Mouse (Mus musculus): ENCODE results near the gene Cyp17a1. TPM values are rescaled to one million over a fixed set of nuclear protein-coding genes. Genes with fewer than 3 reads are reported as not detected.

The Cyp17a1 gene
- polyA plus RNA-seq, 1 experiment from 2014 or later, result not detected

DNA sequence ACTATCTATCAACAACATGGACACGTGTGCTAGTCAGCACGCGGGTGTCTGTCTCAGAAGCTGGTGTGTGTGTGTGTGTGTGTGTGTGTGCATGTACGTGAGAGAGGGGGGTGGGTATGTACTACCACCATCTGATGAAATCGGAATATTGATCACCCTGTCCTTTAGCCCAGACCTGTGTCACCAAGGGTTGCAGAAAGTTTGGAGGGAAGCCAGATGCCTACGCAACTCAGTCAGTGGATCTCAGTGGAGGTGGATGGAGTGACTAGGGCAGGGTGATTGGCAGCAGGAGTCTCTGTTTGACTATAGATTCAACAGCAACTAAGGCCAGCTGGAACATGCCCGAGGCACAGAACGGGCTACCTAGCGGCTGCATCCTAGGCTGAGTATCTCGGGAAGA is 4.7 kb downstream of the Cyp17a1 start:
- no peak overlapping the region for H3K9ac ChIP-seq
- peaks cover 26% of the 10 kb centered on the region for H3K4me1 ChIP-seq (replicated peaks)
- DNase-seq (no peak), ATAC-seq (ENCODE audit: low read depth) (peak; percentile 81)
- no peak overlapping the region for H3K27ac ChIP-seq
- no peaks in the 10 kb centered on the region for H3K36me3 ChIP-seq
- H3K4me2 ChIP-seq, result no peak overlapping the region
- H3K9me3 ChIP-seq (replicated peaks), result no peaks in the 10 kb centered on the region
- peaks cover 14% of the 10 kb centered on the region for H3K27me3 ChIP-seq
- no peak overlapping the region for H3K4me3 ChIP-seq (replicated peaks)
- WGBS (ENCODE audit: insufficient replicate concordance), result 71% methylated on average over 10 of the region's 10 CpGs

DNA sequence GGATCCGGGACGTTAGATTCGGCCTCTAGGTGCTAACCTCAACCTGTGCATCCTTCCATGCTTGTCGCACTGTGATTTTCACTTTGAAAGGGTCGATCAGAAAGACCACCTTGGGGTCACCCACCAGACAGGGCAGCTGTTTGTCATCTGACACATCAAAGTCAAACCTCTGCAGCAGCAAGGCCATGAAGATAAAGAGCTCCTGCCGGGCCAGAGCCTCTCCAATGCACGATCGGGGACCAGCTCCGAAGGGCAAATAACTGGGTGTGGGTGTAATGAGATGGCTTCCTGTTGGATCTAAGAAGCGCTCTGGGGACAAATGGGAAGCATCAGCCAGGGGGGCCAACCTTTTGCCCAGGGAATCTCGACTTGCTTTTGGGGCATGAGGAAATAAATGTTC is 5.7 kb downstream of the Cyp17a1 start:
- peaks cover 24% of the 10 kb centered on the region for H3K4me1 ChIP-seq (replicated peaks)
- no peaks in the 10 kb centered on the region for H3K36me3 ChIP-seq
- H3K4me2 ChIP-seq, result no peak overlapping the region
- DNase-seq, result no peak
- no peaks in the 10 kb centered on the region for H3K9me3 ChIP-seq (replicated peaks)
- H3K27ac ChIP-seq, result no peak overlapping the region; the same call in 1 of the 2 replicates
- no peak overlapping the region for H3K4me3 ChIP-seq (replicated peaks)
- WGBS (ENCODE audit: insufficient replicate concordance), result 53% methylated on average over 11 of the region's 11 CpGs
- ATAC-seq (ENCODE audit: low read depth), result no peak
- no peak overlapping the region for H3K9ac ChIP-seq
- H3K27me3 ChIP-seq, result peaks cover 14% of the 10 kb centered on the region

DNA sequence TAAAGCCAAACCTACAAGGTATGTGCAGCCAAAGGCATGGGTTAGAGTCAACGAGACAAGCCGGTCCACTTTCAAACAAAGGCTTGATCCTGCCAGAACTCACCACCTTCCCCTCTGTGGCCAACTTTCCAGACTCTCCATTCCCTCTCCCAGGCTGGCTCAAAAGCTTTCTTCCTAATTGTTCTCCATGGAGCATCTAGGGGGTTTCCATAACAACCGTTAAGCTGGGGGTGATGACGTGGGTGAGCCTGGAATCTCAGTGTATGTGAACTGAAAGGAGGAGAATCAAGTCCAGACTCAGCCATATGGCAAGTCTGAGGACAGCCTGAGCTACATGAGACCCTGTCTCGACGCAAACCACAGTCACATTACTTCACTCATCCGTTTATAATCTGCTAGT is 7.5 kb downstream of the Cyp17a1 start:
- no peak overlapping the region for H3K9ac ChIP-seq
- H3K4me3 ChIP-seq (replicated peaks), result no peak overlapping the region
- H3K9me3 ChIP-seq (replicated peaks), result no peaks in the 10 kb centered on the region
- no peaks in the 10 kb centered on the region for H3K36me3 ChIP-seq
- DNase-seq (no peak), ATAC-seq (ENCODE audit: low read depth) (no peak)
- no peak overlapping the region for H3K27ac ChIP-seq
- whole genome bisulfite sequencing (ENCODE audit: insufficient replicate concordance), result 64% methylated on average over 7 of the region's 7 CpGs
- peaks cover 34% of the 10 kb centered on the region for H3K4me1 ChIP-seq (replicated peaks)
- H3K27me3 ChIP-seq, result 0 out of 2 replicates have a peak, but pooled peaks cover 4% of the 10 kb centered on the region
- H3K4me2 ChIP-seq, result no peak overlapping the region

DNA sequence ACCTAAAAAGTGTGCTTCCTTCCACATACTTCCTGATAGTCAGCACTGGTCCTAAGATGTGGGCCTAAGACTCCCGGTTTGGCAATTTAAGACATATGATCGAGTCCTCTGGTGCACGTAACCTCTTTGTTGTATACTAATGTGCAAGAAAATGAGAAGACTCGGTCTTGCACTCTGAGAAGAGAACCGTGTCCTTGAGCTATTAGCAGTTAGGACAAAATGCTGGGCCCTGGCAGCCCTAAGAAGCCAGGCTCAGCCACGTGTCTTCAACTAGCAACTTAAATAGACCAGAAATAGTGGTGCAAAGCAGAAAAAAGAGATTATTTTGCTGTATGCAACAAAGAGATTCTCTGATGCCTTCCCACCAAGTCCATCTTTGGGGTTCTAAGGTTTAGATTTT is 10.2 kb downstream of the Cyp17a1 start:
- H3K27me3 ChIP-seq, result 0 out of 2 replicates have a peak, but pooled peaks cover 4% of the 10 kb centered on the region
- no peaks in the 10 kb centered on the region for H3K36me3 ChIP-seq
- WGBS (ENCODE audit: insufficient replicate concordance), result 66% methylated on average over 6 of the region's 6 CpGs
- DNase-seq (no peak), ATAC-seq (ENCODE audit: low read depth) (no peak)
- H3K4me3 ChIP-seq (replicated peaks), result no peak overlapping the region
- H3K9me3 ChIP-seq (replicated peaks), result no peaks in the 10 kb centered on the region
- no peak overlapping the region for H3K4me2 ChIP-seq
- H3K9ac ChIP-seq, result no peak overlapping the region
- no peak overlapping the region for H3K27ac ChIP-seq
- peaks cover 31% of the 10 kb centered on the region for H3K4me1 ChIP-seq (replicated peaks)

DNA sequence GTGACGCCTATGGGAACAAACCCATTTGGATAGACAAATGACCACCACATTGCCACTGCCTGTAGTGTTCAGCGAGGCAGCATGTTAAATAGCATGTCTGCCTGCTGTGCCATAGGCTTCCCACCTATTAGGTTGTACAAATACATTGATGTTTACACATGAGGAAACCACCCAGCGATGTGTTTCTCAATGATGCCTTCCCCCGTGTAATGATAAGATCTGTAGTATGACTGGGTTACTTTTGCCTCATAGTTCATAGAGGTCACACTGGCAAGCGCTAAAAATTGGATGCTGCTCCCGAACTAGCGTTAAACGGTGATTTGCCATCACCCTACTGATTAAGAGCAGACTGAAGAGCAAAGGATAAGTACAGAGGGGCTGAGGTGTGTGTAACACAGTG is 10.8 kb downstream of the Cyp17a1 start:
- Histone ChIP-seq H3K4me1 (replicated peaks) (peaks cover 27% of the 10 kb centered on the region), H3K36me3 (peaks cover 2% of the 10 kb centered on the region; the same call in 1 of the 2 replicates), H3K4me2 (no peak overlapping the region), H3K9me3 (replicated peaks) (no peaks in the 10 kb centered on the region), H3K4me3 (replicated peaks) (no peak overlapping the region), H3K9ac (no peak overlapping the region), H3K27me3 (0 out of 2 replicates have a peak, but pooled peaks cover under 1% of the 10 kb centered on the region), H3K27ac (no peak overlapping the region)
- 56% methylated on average over 8 of the region's 8 CpGs for WGBS (ENCODE audit: insufficient replicate concordance)
- ATAC-seq (ENCODE audit: low read depth) (no peak), DNase-seq (no peak)

DNA sequence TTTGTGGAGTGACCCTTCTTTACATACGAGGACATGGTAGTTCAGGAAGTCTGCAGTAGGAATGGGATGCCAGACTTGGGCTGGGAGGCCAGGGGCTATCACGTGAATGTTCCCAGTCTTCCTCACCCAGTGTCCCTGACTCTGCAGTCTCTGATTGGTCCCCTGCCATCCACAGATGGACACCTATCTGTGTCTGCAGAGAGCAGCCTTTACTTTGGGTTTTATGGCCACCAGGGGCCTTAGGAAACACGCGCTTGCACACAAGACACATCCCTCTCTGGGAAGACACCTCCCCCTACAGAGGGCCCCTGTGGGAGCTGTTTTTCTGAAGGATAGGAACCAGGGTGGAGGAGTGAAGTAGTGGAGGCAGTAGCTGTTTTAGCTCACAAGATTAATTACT is 11.5 kb downstream of the Cyp17a1 start:
- Histone ChIP-seq H3K9ac (no peak overlapping the region), H3K36me3 (peaks cover 8% of the 10 kb centered on the region), H3K4me1 (replicated peaks) (peaks cover 25% of the 10 kb centered on the region), H3K4me2 (no peak overlapping the region), H3K4me3 (replicated peaks) (no peak overlapping the region), H3K9me3 (replicated peaks) (no peaks in the 10 kb centered on the region), H3K27ac (no peak overlapping the region), H3K27me3 (no peaks in the 10 kb centered on the region)
- ATAC-seq (ENCODE audit: low read depth) (no peak), DNase-seq (no peak)
- WGBS (ENCODE audit: insufficient replicate concordance), result 46% methylated on average over 4 of the region's 4 CpGs

DNA sequence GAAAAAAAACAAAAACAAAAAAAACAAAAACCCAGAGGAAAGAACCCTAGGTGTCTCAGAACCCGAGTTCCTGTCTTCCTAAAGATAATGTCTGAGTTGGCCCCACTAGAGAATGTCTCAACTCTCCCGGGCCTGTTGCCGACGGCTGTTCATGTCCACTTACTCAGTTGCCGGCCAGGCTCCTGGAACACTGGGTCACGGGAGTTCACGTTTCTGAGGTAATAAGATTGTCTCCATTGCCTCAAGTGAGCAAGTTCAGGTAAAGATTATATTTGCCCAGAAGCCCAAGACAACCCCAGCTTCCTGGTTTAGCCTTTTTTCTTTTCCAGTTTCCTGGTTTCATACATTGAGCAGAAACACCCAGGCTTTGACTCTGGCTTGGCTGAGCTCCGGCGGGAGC is 14.1 kb downstream of the Cyp17a1 start:
- no peak overlapping the region for H3K4me2 ChIP-seq
- peaks cover 33% of the 10 kb centered on the region for H3K36me3 ChIP-seq
- peaks cover 25% of the 10 kb centered on the region for H3K4me1 ChIP-seq (replicated peaks)
- H3K27me3 ChIP-seq, result no peaks in the 10 kb centered on the region
- DNase-seq (no peak), ATAC-seq (ENCODE audit: low read depth) (no peak)
- H3K9ac ChIP-seq, result no peak overlapping the region
- no peak overlapping the region for H3K27ac ChIP-seq
- H3K9me3 ChIP-seq (replicated peaks), result no peaks in the 10 kb centered on the region
- no peak overlapping the region for H3K4me3 ChIP-seq (replicated peaks)
- 73% methylated on average over 9 of the region's 9 CpGs for WGBS (ENCODE audit: insufficient replicate concordance)

DNA sequence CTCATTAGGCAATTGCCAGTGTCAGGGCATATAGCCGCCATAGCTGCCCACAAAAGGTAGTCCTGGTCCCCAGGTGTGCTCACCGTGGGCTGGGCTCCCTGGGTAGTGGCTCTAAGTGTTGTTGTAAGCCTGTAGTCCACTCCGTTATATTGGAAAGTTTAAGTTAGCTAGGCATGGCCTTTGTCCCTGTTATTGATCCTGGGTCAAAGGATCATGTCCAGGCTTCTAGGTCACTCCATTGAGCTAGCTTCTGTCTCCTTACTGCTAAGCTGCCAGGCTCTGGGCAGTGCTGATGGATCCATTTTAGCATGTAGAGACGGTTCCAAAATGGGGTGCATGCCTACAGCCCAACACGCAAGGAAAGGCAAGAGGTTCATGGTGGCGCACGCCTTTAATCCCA is 14.6 kb downstream of the Cyp17a1 start:
- no peak overlapping the region for H3K9ac ChIP-seq
- peaks cover 25% of the 10 kb centered on the region for H3K4me1 ChIP-seq (replicated peaks)
- no peaks in the 10 kb centered on the region for H3K27me3 ChIP-seq
- peak; percentile 41; the same call in 1 of the 2 replicates for ATAC-seq (ENCODE audit: low read depth)
- H3K9me3 ChIP-seq (replicated peaks), result no peaks in the 10 kb centered on the region
- H3K4me2 ChIP-seq, result no peak overlapping the region
- no peak overlapping the region for H3K27ac ChIP-seq
- no peak overlapping the region for H3K4me3 ChIP-seq (replicated peaks)
- WGBS (ENCODE audit: insufficient replicate concordance), result 77% methylated on average over 7 of the region's 7 CpGs
- DNase-seq, result no peak
- peaks cover 38% of the 10 kb centered on the region for H3K36me3 ChIP-seq

DNA sequence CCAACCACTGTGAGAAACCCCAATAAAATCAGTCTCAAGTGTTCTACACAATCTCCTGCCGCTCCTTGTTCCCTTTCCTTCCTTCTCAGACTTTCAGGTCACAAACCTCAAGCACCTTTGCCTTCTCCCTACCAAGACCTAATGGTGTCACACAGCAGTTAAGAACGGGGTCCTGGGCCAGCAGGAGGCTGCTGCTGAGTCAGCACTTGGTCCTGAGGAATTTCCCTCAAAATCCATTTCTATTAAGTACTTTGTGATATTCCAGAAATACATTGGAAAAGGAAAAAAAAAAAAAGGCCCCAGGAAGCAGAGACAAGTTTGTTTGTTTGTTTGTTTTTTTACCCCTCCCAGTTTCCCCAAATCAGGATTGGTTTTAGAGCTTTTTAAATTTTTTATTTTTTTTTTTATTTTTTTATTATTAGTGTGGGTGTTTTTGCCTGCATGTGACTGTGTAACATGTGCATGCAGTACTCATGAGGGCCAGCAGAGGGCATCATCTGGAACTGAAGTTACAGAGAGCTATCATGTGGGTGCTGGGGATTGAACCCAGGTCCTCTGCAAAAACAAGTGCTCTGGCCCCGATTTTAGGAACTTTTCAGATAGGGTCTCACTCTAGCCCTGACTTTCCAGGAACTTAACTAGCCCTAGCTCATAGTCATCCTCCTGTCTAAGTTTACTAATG is 15.5 kb downstream of the Cyp17a1 start:
- H3K9ac ChIP-seq, result no peak overlapping the region
- H3K36me3 ChIP-seq, result peaks cover 45% of the 10 kb centered on the region
- H3K4me3 ChIP-seq (replicated peaks), result no peak overlapping the region
- WGBS (ENCODE audit: insufficient replicate concordance), result 79% methylated on average over 3 of the region's 3 CpGs
- H3K4me2 ChIP-seq, result no peak overlapping the region
- no peaks in the 10 kb centered on the region for H3K27me3 ChIP-seq
- no peak overlapping the region for H3K27ac ChIP-seq
- ATAC-seq (ENCODE audit: low read depth), result no peak
- H3K4me1 ChIP-seq (replicated peaks), result peaks cover 24% of the 10 kb centered on the region
- no peaks in the 10 kb centered on the region for H3K9me3 ChIP-seq (replicated peaks)
- DNase-seq, result no peak

DNA sequence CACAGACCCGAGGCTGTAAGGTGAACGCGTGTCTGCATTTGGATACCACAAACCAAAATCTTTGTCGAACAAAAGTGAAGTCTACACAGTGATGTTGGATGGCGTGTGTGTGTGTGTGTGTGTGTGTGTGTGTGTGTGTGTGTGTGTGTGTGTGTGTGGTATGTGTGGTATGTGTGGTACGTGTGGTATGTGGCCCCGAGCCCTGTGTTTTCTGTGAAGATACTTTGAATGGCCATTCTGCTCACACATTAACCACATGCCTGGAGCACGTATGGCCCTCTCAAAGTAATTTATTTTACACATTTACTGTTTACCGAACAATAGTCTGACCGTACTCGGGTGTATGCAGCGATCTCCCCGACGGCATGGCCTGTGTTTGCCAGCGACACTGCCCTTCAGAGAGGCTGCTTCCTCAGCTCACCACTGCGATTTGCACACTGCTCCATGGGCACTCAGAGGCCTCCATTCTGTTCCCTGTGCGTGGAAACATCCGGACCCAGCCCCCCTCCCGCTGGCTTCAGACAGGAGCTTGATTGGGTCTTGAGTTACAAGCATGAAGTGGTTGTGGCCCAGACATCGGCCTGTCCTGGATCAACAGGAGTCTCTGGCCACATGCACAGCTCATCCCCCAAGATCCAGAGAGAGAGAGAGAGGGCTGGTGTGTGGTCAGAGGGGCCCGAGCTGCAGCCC is 16.7 kb downstream of the Cyp17a1 start:
- no peaks in the 10 kb centered on the region for H3K9me3 ChIP-seq (replicated peaks)
- H3K4me1 ChIP-seq (replicated peaks), result peaks cover 14% of the 10 kb centered on the region; the same call in 1 of the 2 replicates
- peaks cover 52% of the 10 kb centered on the region for H3K36me3 ChIP-seq
- ATAC-seq (ENCODE audit: low read depth) (no peak), DNase-seq (no peak)
- H3K4me3 ChIP-seq (replicated peaks), result no peak overlapping the region
- no peak overlapping the region for H3K4me2 ChIP-seq
- 88% methylated on average over 21 of the region's 21 CpGs for WGBS (ENCODE audit: insufficient replicate concordance)
- no peak overlapping the region for H3K27ac ChIP-seq
- no peak overlapping the region for H3K9ac ChIP-seq
- no peaks in the 10 kb centered on the region for H3K27me3 ChIP-seq

DNA sequence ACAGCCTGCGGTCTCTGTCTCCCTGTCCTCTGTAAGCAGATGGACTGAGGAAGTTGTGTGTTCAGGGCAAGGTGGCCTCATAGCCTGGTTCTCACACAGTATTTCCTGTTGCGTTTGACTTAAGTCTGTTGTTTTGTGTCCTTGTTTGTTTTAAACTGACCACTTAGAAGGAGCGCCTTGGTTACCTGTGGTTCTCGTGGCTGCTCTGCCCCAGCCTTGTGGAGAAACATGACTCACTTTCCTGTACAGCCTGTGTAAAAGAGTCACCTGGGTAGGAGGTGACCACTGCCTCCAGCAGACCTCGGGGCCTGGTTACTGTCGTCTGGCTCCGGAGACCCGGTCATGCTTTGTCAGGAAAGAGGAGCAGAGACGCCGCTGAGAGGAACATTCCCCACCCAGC is 17.3 kb downstream of the Cyp17a1 start:
- DNase-seq, result no peak
- H3K4me1 ChIP-seq (replicated peaks), result peaks cover 12% of the 10 kb centered on the region; the same call in 1 of the 2 replicates
- 84% methylated on average over 10 of the region's 10 CpGs for WGBS (ENCODE audit: insufficient replicate concordance)
- no peak overlapping the region for H3K9ac ChIP-seq
- ATAC-seq (ENCODE audit: low read depth), result no peak
- H3K27ac ChIP-seq, result no peak overlapping the region
- no peak overlapping the region for H3K4me2 ChIP-seq
- H3K4me3 ChIP-seq (replicated peaks), result no peak overlapping the region
- no peaks in the 10 kb centered on the region for H3K27me3 ChIP-seq
- peaks cover 52% of the 10 kb centered on the region for H3K36me3 ChIP-seq
- no peaks in the 10 kb centered on the region for H3K9me3 ChIP-seq (replicated peaks)

All from liver, embryonic 13.5 days (tissue).